27 mouse cellular contexts compared by ENCODE assay signal in genomic region chr1:74208941-74209340, GRCm38 (mm10). TPM values are rescaled to one million over a fixed set of nuclear protein-coding genes. Genes with fewer than 3 reads are reported as not detected.
A peak's percentile ranks its signal among the peaks of the same experiment; 100 is the strongest.
DNase-seq lines count a peak whose midpoint lies in the region; ATAC-seq and TF ChIP-seq lines count a peak whose summit lies in the region.
"Had no signal": no experiment of that assay in that cellular context is flagged by ENCODE, and none has a peak within 500 bp of the region (broad histone marks: within the 10 kb centered on the region; RNA-seq: fewer than 3 reads in every experiment).

No protein-coding gene starts in this region.

- no peak for TF ChIP-seq CTCF in kidney, adult 2 months (conservative IDR thresholded peaks at IDR 0.05; ENCODE audit: insufficient read depth, insufficient read length, low read depth, low read length)

- no peak overlapping the region for H3K9ac ChIP-seq in kidney, embryonic 16.5 days (replicated peaks; ENCODE audit: low read length)
- H3K9ac ChIP-seq: embryonic facial prominence, embryonic 12.5 days; forebrain, embryonic 13.5 days; forebrain, embryonic 15.5 days; forebrain, postnatal 0 days had no signal

- no peaks in the 10 kb centered on the region for H3K4me1 ChIP-seq in kidney, adult 2 months (ENCODE audit: control insufficient read depth, insufficient read depth, low read length)
- H3K4me1 ChIP-seq in kidney, embryonic 16.5 days (ENCODE audit: insufficient read depth, low read length) = no peaks in the 10 kb centered on the region
- H3K4me1 ChIP-seq: embryonic facial prominence, embryonic 12.5 days; forebrain, embryonic 13.5 days had no signal

- H3K4me3 ChIP-seq in kidney, adult 2 months (ENCODE audit: insufficient read depth, low read depth, low read length) = no peak overlapping the region
- no peak overlapping the region for H3K4me3 ChIP-seq in kidney, embryonic 16.5 days (ENCODE audit: low read length)
- H3K4me3 ChIP-seq: embryonic facial prominence, embryonic 10.5 days; embryonic facial prominence, embryonic 12.5 days; forebrain, embryonic 13.5 days; forebrain, embryonic 15.5 days had no signal

- no peaks in the 10 kb centered on the region for H3K9me3 ChIP-seq in kidney, embryonic 16.5 days (ENCODE audit: low read length)
- H3K9me3 ChIP-seq: embryonic facial prominence, embryonic 10.5 days; embryonic facial prominence, embryonic 12.5 days; forebrain, embryonic 13.5 days; forebrain, embryonic 15.5 days; G1E had no signal

- no peaks in the 10 kb centered on the region; the same call in 1 of the 2 replicates for H3K27me3 ChIP-seq in kidney, adult 2 months (replicated peaks; ENCODE audit: control insufficient read depth, insufficient read depth, low read length)
- H3K27me3 ChIP-seq in kidney, embryonic 16.5 days (ENCODE audit: insufficient read depth, low read length) = no peaks in the 10 kb centered on the region
- H3K27me3 ChIP-seq: CH12.LX; embryonic facial prominence, embryonic 12.5 days; forebrain, embryonic 13.5 days; forebrain, embryonic 15.5 days; Patski had no signal

- TF ChIP-seq POLR2A in kidney, adult 2 months (IDR thresholded peaks at IDR 0.05; ENCODE audit: low read depth, low read length) = no peak

- no peak overlapping the region for H3K27ac ChIP-seq in kidney, adult 2 months (ENCODE audit: insufficient read depth, low read depth, low read length)
- H3K27ac ChIP-seq in kidney, embryonic 16.5 days (ENCODE audit: low read length) = no peak overlapping the region
- H3K27ac ChIP-seq: embryonic facial prominence, embryonic 10.5 days; embryonic facial prominence, embryonic 12.5 days; forebrain, embryonic 13.5 days; forebrain, embryonic 15.5 days had no signal

- no peak for ATAC-seq in kidney, embryonic 16.5 days (ENCODE audit: low FRiP score, low TSS enrichment)
- ATAC-seq: CD4-positive, CD25-positive, alpha-beta regulatory T cell, adult 4 months; forebrain, embryonic 15.5 days; Patski had no signal

- H3K4me2 ChIP-seq in kidney, embryonic 16.5 days (replicated peaks; ENCODE audit: low read depth, low read length) = no peak overlapping the region
- H3K4me2 ChIP-seq: embryonic facial prominence, embryonic 12.5 days; forebrain, embryonic 13.5 days; forebrain, embryonic 15.5 days had no signal

- DNase-seq in kidney, adult 2 months = peak; percentile 23
- DNase-seq in kidney, postnatal 14 days = peak; percentile 17
- no peak for DNase-seq in kidney, adult 9 months
- peak; percentile 68 for DNase-seq in ZHBTc4 (ENCODE audit: low read depth, low spot score)
- no peak for DNase-seq in adipocyte (ENCODE audit: low spot score)
- DNase-seq: adrenal gland, adult 8-10 months; adrenal gland, postnatal 14 days; adrenal gland, postnatal 36 days; B cell, adult 2 months; cerebellum, adult 11-12 months; cerebellum, adult 2 months; cerebellum, adult 9-10 months; cerebellum, postnatal 10 days; cerebellum, postnatal 25 days; forebrain, postnatal 0 days had no signal

- WGBS in kidney, adult 2 months = 39% methylated on average over 8 of the region's 8 CpGs
- WGBS in kidney, embryonic 16.5 days = 82% methylated on average over 8 of the region's 8 CpGs

- H3K36me3 ChIP-seq in kidney, adult 2 months (ENCODE audit: control insufficient read depth, insufficient read depth, low read length) = no peaks in the 10 kb centered on the region
- no peaks in the 10 kb centered on the region for H3K36me3 ChIP-seq in kidney, embryonic 16.5 days (ENCODE audit: insufficient read depth, low read length)
- H3K36me3 ChIP-seq: embryonic facial prominence, embryonic 10.5 days; embryonic facial prominence, embryonic 12.5 days; forebrain, embryonic 15.5 days; G1E had no signal

RNA-seq across cellular contexts. Expression of gene Cxcr1, which starts 14.5 kb away (rescaled TPM):
- polyA plus RNA-seq in kidney, adult 2 months (2012; rRNA removed) = not detected in 2 replicates
- polyA plus RNA-seq in kidney, embryonic 16.5 days (2015; fragmentation: Nextera tagmentation; extraction: Ambion mirVana) = not detected in 2 replicates
- polyA plus RNA-seq: CD4-positive, CD25-positive, alpha-beta regulatory T cell, adult 4 months; cerebellum, adult 2 months; cortical plate, adult 2 months; embryonic facial prominence, embryonic 10.5 days; embryonic facial prominence, embryonic 12.5 days; embryonic facial prominence, embryonic 14.5 days; forebrain, embryonic 11.5 days; forebrain, embryonic 13.5 days; forebrain, embryonic 15.5 days; forebrain, postnatal 0 days; G1E; Patski had no signal

RNA-seq across cellular contexts. Expression of gene Arpc2, which starts 26.9 kb away (rescaled TPM):
- 124 TPM in 2 replicates for polyA plus RNA-seq in kidney, adult 2 months (2012; rRNA removed)
- 441 and 457 TPM in 2 replicates for polyA plus RNA-seq in kidney, embryonic 16.5 days (2015; fragmentation: Nextera tagmentation; extraction: Ambion mirVana)

RNA-seq across cellular contexts. Expression of gene Cxcr2, which starts 55.2 kb away (rescaled TPM):
- 0.07 and 0.55 TPM in 2 replicates for polyA plus RNA-seq in kidney, adult 2 months (2012; rRNA removed)
- polyA plus RNA-seq in kidney, embryonic 16.5 days (2015; fragmentation: Nextera tagmentation; extraction: Ambion mirVana) = 0.11 and 0.24 TPM in 2 replicates
- polyA plus RNA-seq: CD4-positive, CD25-positive, alpha-beta regulatory T cell, adult 4 months; cortical plate, adult 2 months; G1E had no signal

Comparison
In these comparisons a context has a peak if more than half of its experiments do, and no peak if none do; other contexts are left out.
1. DNase-seq: peak in kidney, adult 2 months (single experiment), kidney, postnatal 14 days (single experiment) and ZHBTc4 (single experiment); none in kidney, adult 9 months (single experiment) and adipocyte (single experiment).